26 mouse cellular contexts compared by ENCODE assay signal in genomic region chr5:108520153-108520552, GRCm38 (mm10). TPM values are rescaled to one million over a fixed set of nuclear protein-coding genes. Genes with fewer than 3 reads are reported as not detected.
DNase-seq lines count a peak whose midpoint lies in the region; ATAC-seq and TF ChIP-seq lines count a peak whose summit lies in the region.
"Had no signal": no experiment of that assay in that cellular context is flagged by ENCODE, and none has a peak within 500 bp of the region (broad histone marks: within the 10 kb centered on the region; RNA-seq: fewer than 3 reads in every experiment).

No protein-coding gene starts in this region.

- in situ Hi-C loops in CH12.LX (cut with MboI; ENCODE audit: low pct_ligation_motif_present, low pct_unique_long_range_greater_than_20kb, low sequenced_read_pairs), result no loop called here

- H3K4me2 ChIP-seq in liver, embryonic 13.5 days, result no peak overlapping the region
- H3K4me2 ChIP-seq in liver, postnatal 0 days (ENCODE audit: low read depth, low read length), result no peak overlapping the region
- H3K4me2 ChIP-seq in CH12.LX (ENCODE audit: insufficient read depth, low read depth, poor library complexity, severe bottlenecking), result no peak overlapping the region; the same call in 1 of the 2 replicates
- H3K4me2 ChIP-seq: hindbrain, embryonic 15.5 days; liver, embryonic 15.5 days; midbrain, embryonic 15.5 days; neural tube, embryonic 15.5 days had no signal

- TF ChIP-seq CTCF in liver, postnatal 0 days (IDR thresholded peaks at IDR 0.05; ENCODE audit: low read depth), result no peak
- no peak for TF ChIP-seq CTCF in CH12.LX (conservative IDR thresholded peaks at IDR 0.05 in 1 of 2, IDR thresholded peaks at IDR 0.05 in 1 of 2; ENCODE audit: low read depth in 2 of 2, low read length in 2 of 2)

- no peak for TF ChIP-seq EP300 in liver, postnatal 0 days (IDR thresholded peaks at IDR 0.05; ENCODE audit: low read depth)
- TF ChIP-seq EP300 in CH12.LX (IDR thresholded peaks at IDR 0.05; ENCODE audit: low read length), result no peak

- no peaks in the 10 kb centered on the region for H3K9me3 ChIP-seq in liver, embryonic 13.5 days (replicated peaks)
- no peaks in the 10 kb centered on the region for H3K9me3 ChIP-seq in liver, postnatal 0 days (ENCODE audit: low read length)
- no peaks in the 10 kb centered on the region for H3K9me3 ChIP-seq in CH12.LX (replicated peaks; ENCODE audit: low read length)
- H3K9me3 ChIP-seq: hindbrain, embryonic 10.5 days; hindbrain, embryonic 15.5 days; liver, embryonic 15.5 days; midbrain, embryonic 10.5 days; midbrain, embryonic 15.5 days; neural tube, embryonic 15.5 days had no signal

- no peak for TF ChIP-seq POLR2A in CH12.LX (IDR thresholded peaks at IDR 0.05; ENCODE audit: low read depth, low read length)

- H3K79me2 ChIP-seq in CH12.LX (replicated peaks; ENCODE audit: control insufficient read depth, extremely low read depth, insufficient read depth, poor library complexity, severe bottlenecking), result no peaks in the 10 kb centered on the region

- no peaks in the 10 kb centered on the region for H3K36me3 ChIP-seq in liver, embryonic 13.5 days
- no peaks in the 10 kb centered on the region for H3K36me3 ChIP-seq in liver, postnatal 0 days (replicated peaks; ENCODE audit: insufficient read depth, low read length)
- no peaks in the 10 kb centered on the region for H3K36me3 ChIP-seq in CH12.LX (replicated peaks in 1 of 2; ENCODE audit: control insufficient read depth in 1 of 2, insufficient read depth in 1 of 2, low read length in 1 of 2)
- H3K36me3 ChIP-seq: hindbrain, embryonic 10.5 days; liver, embryonic 15.5 days; midbrain, embryonic 10.5 days had no signal

- ATAC-seq in liver, embryonic 13.5 days (ENCODE audit: low read depth), result peak; percentile 15; the same call in 1 of the 2 replicates
- ATAC-seq in liver, postnatal 0 days, result no peak
- peak; percentile 72 for ATAC-seq in granulocyte monocyte progenitor cell, adult 5-6 weeks (replicated peaks; ENCODE audit: poor library complexity, severe bottlenecking)
- ATAC-seq: forebrain, postnatal 0 days; inflammation-experienced regulatory T-cells, adult 6 months; lung, postnatal 0 days had no signal

- H3K27ac ChIP-seq in liver, embryonic 13.5 days, result no peak overlapping the region
- no peak overlapping the region for H3K27ac ChIP-seq in liver, postnatal 0 days (ENCODE audit: low read depth)
- H3K27ac ChIP-seq in CH12.LX (ENCODE audit: insufficient read depth, low read depth), result no peak overlapping the region
- H3K27ac ChIP-seq: hindbrain, embryonic 10.5 days; hindbrain, embryonic 15.5 days; kidney, postnatal 0 days; liver, embryonic 15.5 days; midbrain, embryonic 10.5 days; midbrain, embryonic 15.5 days; neural tube, embryonic 15.5 days had no signal

- no peak for TF ChIP-seq RAD21 in CH12.LX (IDR thresholded peaks at IDR 0.05; ENCODE audit: low read depth, low read length)

- H3K9ac ChIP-seq in liver, embryonic 13.5 days, result no peak overlapping the region
- no peak overlapping the region for H3K9ac ChIP-seq in liver, postnatal 0 days (replicated peaks)
- H3K9ac ChIP-seq in CH12.LX (ENCODE audit: insufficient read depth, low read depth), result no peak overlapping the region
- H3K9ac ChIP-seq: forebrain, postnatal 0 days; hindbrain, embryonic 15.5 days; liver, embryonic 15.5 days; midbrain, embryonic 15.5 days; neural tube, embryonic 15.5 days had no signal

- no peak for DNase-seq in liver, embryonic 13.5 days
- DNase-seq in liver, postnatal 0 days, result no peak
- peak; percentile 8 for DNase-seq in CH12.LX (ENCODE audit: extremely low read depth)
- no peak for DNase-seq in kidney, adult 8-10 months
- no peak for DNase-seq in adrenal gland, postnatal 36 days
- DNase-seq: adrenal gland, postnatal 25 days; forebrain, postnatal 0 days; gastrocnemius, postnatal 10 days; heart, postnatal 14 days; kidney, adult 2 months; kidney, postnatal 4 days; liver; lung, postnatal 4 days; retina, postnatal 1 day had no signal

- WGBS in liver, embryonic 13.5 days (ENCODE audit: insufficient replicate concordance), result 58% methylated on average over 7 of the region's 7 CpGs
- WGBS in liver, postnatal 0 days (ENCODE audit: insufficient replicate concordance), result 63% methylated on average over 7 of the region's 7 CpGs

- 0 out of 2 replicates have a peak, but pooled peaks cover 4% of the 10 kb centered on the region for H3K27me3 ChIP-seq in liver, embryonic 13.5 days
- H3K27me3 ChIP-seq in liver, postnatal 0 days (ENCODE audit: insufficient read depth, low read length), result no peaks in the 10 kb centered on the region
- peaks cover 6% of the 10 kb centered on the region for H3K27me3 ChIP-seq in CH12.LX (replicated peaks)
- H3K27me3 ChIP-seq: hindbrain, embryonic 15.5 days; midbrain, embryonic 15.5 days; neural tube, embryonic 15.5 days had no signal

- dilution Hi-C loops in CH12.LX (cut with MboI; ENCODE audit: extremely low pct_ligation_motif_present, extremely low pct_unique_long_range_greater_than_20kb, low sequenced_read_pairs), result no loop called here

- H3K4me1 ChIP-seq in liver, embryonic 13.5 days (replicated peaks), result no peaks in the 10 kb centered on the region
- no peaks in the 10 kb centered on the region for H3K4me1 ChIP-seq in liver, postnatal 0 days (ENCODE audit: insufficient read depth)
- H3K4me1 ChIP-seq in CH12.LX (ENCODE audit: control insufficient read depth in 1 of 2, insufficient read depth in 2 of 2), result peaks cover 0 to 5% of the 10 kb centered on the region in 2 experiments; a peak in 1 of 4 replicates
- H3K4me1 ChIP-seq: hindbrain, embryonic 15.5 days; liver, embryonic 15.5 days; midbrain, embryonic 10.5 days; midbrain, embryonic 15.5 days; neural tube, embryonic 15.5 days had no signal

- H3K4me3 ChIP-seq in liver, embryonic 13.5 days (replicated peaks), result no peak overlapping the region
- H3K4me3 ChIP-seq in liver, postnatal 0 days (ENCODE audit: low read depth, low read length), result no peak overlapping the region
- H3K4me3 ChIP-seq in CH12.LX (replicated peaks in 1 of 3; ENCODE audit: low read depth in 2 of 3, low read length in 2 of 3, poor library complexity in 1 of 3), result no peak overlapping the region
- H3K4me3 ChIP-seq: erythroblast, embryonic 14.5 days; hindbrain, embryonic 10.5 days; hindbrain, embryonic 15.5 days; liver, embryonic 15.5 days; midbrain, embryonic 10.5 days; midbrain, embryonic 15.5 days; neural tube, embryonic 15.5 days had no signal

TF ChIP-seq in CH12.LX, 34 proteins besides CTCF, POLR2A, EP300 and RAD21:
- TF ChIP-seq CHD1 (IDR thresholded peaks at IDR 0.05; ENCODE audit: low read depth, low read length) (no peak), JUN (IDR thresholded peaks at IDR 0.05; ENCODE audit: insufficient read depth, low read depth, low read length) (no peak), TCF12 (IDR thresholded peaks at IDR 0.05; ENCODE audit: low read depth, low read length) (no peak), E2F4 (IDR thresholded peaks at IDR 0.05; ENCODE audit: insufficient replicate concordance, low read depth, low read length) (no peak), NELFE (IDR thresholded peaks at IDR 0.05; ENCODE audit: low read depth, low read length) (no peak), CHD2 (IDR thresholded peaks at IDR 0.05; ENCODE audit: low read length) (no peak), SMC3 (IDR thresholded peaks at IDR 0.05; ENCODE audit: low read depth, low read length) (no peak), RCOR1 (conservative IDR thresholded peaks at IDR 0.05; ENCODE audit: low read depth, low read length) (no peak), MXI1 (IDR thresholded peaks at IDR 0.05; ENCODE audit: low read depth, low read length) (no peak), USF2 (conservative IDR thresholded peaks at IDR 0.05; ENCODE audit: low read depth, low read length) (no peak), IRF4 (IDR thresholded peaks at IDR 0.05; ENCODE audit: low read depth, low read length) (no peak), MAX (IDR thresholded peaks at IDR 0.05; ENCODE audit: low read length) (no peak)

RNA-seq across cellular contexts. Expression of gene Cplx1, which starts 29.7 kb away (rescaled TPM):
- polyA plus RNA-seq in liver, embryonic 13.5 days (2015; fragmentation: Nextera tagmentation; extraction: Ambion mirVana), result 0.06 and 0.09 TPM in 2 replicates
- not detected in 2 replicates for polyA plus RNA-seq in liver, postnatal 0 days (2015; fragmentation: Nextera tagmentation; extraction: Ambion mirVana)
- total RNA-seq in CH12.LX (2012; rRNA removed) (not detected in 2 replicates), CH12.LX (2014; rRNA removed) (not detected in 2 replicates)
- polyA plus RNA-seq in CH12.LX (2012; ENCODE audit: insufficient read length, low read depth), result not detected in 2 replicates
- total RNA-seq in granulocyte monocyte progenitor cell, adult 5-6 weeks (2014; fragmentation: Nextera tagmentation), result not detected in 2 replicates
- total RNA-seq in granulocyte monocyte progenitor cell, adult 5-6 weeks (2017), result not detected in 2 replicates
- total RNA-seq in adrenal gland, postnatal 36 days (2021), result 1 to 10 TPM; 1.9 to 2.1 TPM
- polyA plus RNA-seq: inflammation-experienced regulatory T-cells, adult 6 months; spleen, adult 2 months had no signal

RNA-seq across cellular contexts. Expression of gene Pcgf3, which starts 59.1 kb away (rescaled TPM):
- 5.7 and 7.8 TPM in 2 replicates for polyA plus RNA-seq in liver, embryonic 13.5 days (2015; fragmentation: Nextera tagmentation; extraction: Ambion mirVana)
- polyA plus RNA-seq in liver, postnatal 0 days (2015; fragmentation: Nextera tagmentation; extraction: Ambion mirVana), result 3.8 and 5.0 TPM in 2 replicates
- 5.5 and 8.0 TPM in 2 replicates for total RNA-seq in CH12.LX (2012; rRNA removed)
- 6.0 and 6.8 TPM in 2 replicates for total RNA-seq in CH12.LX (2014; rRNA removed)
- 18.8 and 21.8 TPM in 2 replicates for polyA plus RNA-seq in CH12.LX (2012; ENCODE audit: insufficient read length, low read depth)
- total RNA-seq in granulocyte monocyte progenitor cell, adult 5-6 weeks (2014; fragmentation: Nextera tagmentation), result 16.7 and 19.0 TPM in 2 replicates
- 9.5 and 9.9 TPM in 2 replicates for total RNA-seq in granulocyte monocyte progenitor cell, adult 5-6 weeks (2017)
- 10 to 100 TPM; 37.6 to 39.6 TPM for total RNA-seq in adrenal gland, postnatal 36 days (2021)
